Mouse (Mus musculus): ENCODE measurements around the gene 4930451I11Rik. TPM values are rescaled to one million over a fixed set of nuclear protein-coding genes. Genes with fewer than 3 reads are reported as not detected.

4930451I11Rik gene
- polyA plus RNA-seq, 1 experiment from 2014 or later: not detected

DNA sequence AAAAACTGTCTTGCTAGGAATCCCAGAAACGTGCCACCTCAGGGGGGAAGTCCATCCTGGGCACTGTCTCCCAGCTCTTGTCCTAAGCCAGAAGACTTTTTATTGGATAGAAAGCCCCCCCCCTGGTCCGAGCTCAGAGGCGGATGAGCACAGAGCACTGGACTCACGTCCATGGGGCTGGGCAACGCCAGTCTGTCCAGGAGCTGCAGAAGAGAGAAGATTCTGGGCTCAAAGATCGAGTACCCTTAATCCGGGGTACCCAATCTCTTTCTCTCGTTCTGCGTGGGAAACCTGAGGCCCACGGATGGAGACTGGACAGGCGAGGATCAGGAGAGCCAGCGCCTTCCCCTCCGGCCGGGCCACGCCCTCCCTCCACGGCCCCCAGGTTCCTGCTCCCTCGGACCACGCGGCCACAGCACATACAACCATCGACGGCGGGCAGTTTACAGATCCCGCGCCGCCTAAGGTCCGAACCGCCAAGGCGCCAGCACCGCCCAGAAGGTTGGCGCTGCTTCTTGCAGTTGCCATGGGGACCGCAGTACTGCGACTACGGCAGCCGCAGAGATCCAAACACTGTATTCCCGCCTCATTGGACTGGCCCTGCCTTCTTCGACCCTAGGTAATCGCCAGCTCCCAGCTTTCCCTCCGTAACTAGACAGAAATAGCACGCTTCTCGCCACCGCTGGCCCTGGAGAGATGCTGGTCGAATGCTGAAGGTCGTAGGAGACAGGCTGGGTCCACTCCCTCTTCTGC is 22.6 kb downstream of the 4930451I11Rik start:
- WGBS: 1% methylated on average over 42 of the region's 43 CpGs
- H3K4me3 ChIP-seq: peak overlapping the region; percentile 79
- H3K4me1 ChIP-seq (replicated peaks): peaks cover 23% of the 10 kb centered on the region
- H3K27me3 ChIP-seq: 0 out of 2 replicates have a peak, but pooled peaks cover 5% of the 10 kb centered on the region
- H3K4me2 ChIP-seq: peak overlapping the region; percentile 89
- H3K9me3 ChIP-seq: no peaks in the 10 kb centered on the region
- peaks cover 3% of the 10 kb centered on the region for H3K36me3 ChIP-seq
- peak; percentile 89 for ATAC-seq (ENCODE audit: low FRiP score)
- H3K9ac ChIP-seq: peak overlapping the region; percentile 85
- H3K27ac ChIP-seq: peak overlapping the region; percentile 76

DNA sequence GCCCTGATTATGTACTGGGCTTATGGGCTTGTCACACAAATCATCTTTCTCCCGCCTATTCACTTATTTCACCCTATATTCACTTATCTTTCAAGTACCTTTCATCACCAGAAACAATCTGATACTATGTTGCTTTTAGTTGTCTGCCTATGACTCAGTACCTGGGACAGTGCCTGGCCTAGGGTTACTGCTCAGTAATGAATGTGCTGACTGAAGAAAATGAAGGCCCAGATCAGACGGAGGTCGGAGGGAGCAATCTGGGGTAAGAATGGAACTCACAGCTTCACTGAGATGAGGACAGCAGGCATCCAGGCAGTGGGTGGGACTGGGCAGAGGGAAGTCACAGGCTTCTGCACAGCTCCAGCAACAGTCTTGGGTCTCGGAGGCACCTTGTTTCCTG is 24.0 kb downstream of the 4930451I11Rik start:
- Histone ChIP-seq H3K27me3 (no peaks in the 10 kb centered on the region), H3K4me1 (replicated peaks) (peaks cover 23% of the 10 kb centered on the region), H3K4me2 (peak overlapping the region; percentile 89), H3K9me3 (no peaks in the 10 kb centered on the region), H3K27ac (no peak overlapping the region), H3K4me3 (no peak overlapping the region), H3K9ac (peak overlapping the region; percentile 85), H3K36me3 (peaks cover 8% of the 10 kb centered on the region)
- ATAC-seq (ENCODE audit: low FRiP score): no peak
- WGBS: 73% methylated on average over 4 of the region's 4 CpGs

DNA sequence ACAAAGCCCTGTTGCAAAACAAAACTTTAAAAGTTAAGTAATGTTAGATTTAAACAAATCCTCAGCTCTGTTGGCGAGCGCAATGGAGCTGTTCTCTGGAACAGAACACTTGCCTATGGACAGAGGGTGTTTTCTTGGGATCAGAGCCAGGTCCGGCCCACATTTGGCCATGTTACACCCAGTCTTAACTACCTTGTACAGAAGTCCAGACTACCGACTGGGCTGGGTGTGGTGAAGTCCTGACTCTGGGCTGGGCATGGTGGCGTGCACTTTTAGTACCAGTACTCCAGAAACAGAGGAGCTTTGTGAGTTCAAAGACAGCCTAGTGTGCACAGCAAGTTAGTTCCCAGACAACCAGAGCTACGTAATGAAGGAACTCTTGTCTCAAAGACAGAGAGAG is 24.5 kb downstream of the 4930451I11Rik start:
- H3K4me2 ChIP-seq: no peak overlapping the region
- H3K27me3 ChIP-seq: no peaks in the 10 kb centered on the region
- H3K9me3 ChIP-seq: no peaks in the 10 kb centered on the region
- no peak overlapping the region for H3K9ac ChIP-seq
- H3K27ac ChIP-seq: no peak overlapping the region
- H3K36me3 ChIP-seq: peaks cover 8% of the 10 kb centered on the region
- peaks cover 23% of the 10 kb centered on the region for H3K4me1 ChIP-seq (replicated peaks)
- WGBS: 88% methylated on average over 6 of the region's 6 CpGs
- ATAC-seq (ENCODE audit: low FRiP score): no peak
- no peak overlapping the region for H3K4me3 ChIP-seq

DNA sequence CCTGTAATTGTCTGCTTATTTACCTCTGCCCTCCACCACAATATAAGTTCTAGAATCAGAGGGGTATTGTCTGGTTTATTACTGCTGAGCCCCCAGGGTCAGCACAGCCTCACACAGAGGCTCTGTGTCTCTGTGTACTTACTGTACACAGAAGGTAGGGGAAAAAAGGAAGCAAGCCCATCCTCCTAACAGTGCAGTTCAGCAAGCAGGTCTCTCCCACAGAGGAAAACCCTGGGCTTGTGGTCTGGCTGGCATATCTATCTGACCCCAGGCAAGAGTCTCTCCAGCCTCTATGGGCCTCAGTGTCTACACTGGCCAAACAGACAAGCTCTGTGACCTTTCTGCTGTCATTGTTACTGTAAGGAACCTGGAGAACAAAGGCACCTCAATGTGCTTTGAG is 27.7 kb downstream of the 4930451I11Rik start:
- no peak for ATAC-seq (ENCODE audit: low FRiP score)
- Histone ChIP-seq H3K27ac (no peak overlapping the region), H3K9me3 (no peaks in the 10 kb centered on the region), H3K36me3 (peaks cover 8% of the 10 kb centered on the region), H3K4me3 (no peak overlapping the region), H3K9ac (peak overlapping the region; percentile 13; the same call in 1 of the 2 replicates), H3K4me1 (replicated peaks) (peaks cover 30% of the 10 kb centered on the region), H3K27me3 (no peaks in the 10 kb centered on the region), H3K4me2 (no peak overlapping the region)

DNA sequence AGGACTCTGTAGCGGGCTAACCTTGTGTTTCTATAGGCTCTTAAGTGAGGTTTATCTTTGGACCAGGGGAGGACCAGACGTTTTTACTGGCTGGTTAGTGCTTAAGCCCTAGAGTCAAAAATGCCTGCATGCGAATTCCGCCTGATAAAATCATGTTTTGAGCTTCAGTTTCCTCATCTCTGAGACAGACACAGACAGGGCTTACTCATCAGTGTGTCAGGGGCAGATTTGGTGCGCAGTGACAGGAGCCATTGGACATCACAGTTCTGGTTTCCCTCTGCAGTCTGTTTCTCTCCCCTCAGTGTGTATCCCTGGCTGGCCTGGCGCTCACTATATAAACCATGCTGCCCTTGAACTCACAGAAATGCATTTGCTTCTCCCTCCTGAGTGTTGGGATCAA is 28.3 kb downstream of the 4930451I11Rik start:
- Histone ChIP-seq H3K4me3 (no peak overlapping the region), H3K36me3 (peaks cover 8% of the 10 kb centered on the region), H3K9me3 (no peaks in the 10 kb centered on the region), H3K4me2 (no peak overlapping the region), H3K27me3 (no peaks in the 10 kb centered on the region), H3K9ac (no peak overlapping the region), H3K4me1 (replicated peaks) (peaks cover 27% of the 10 kb centered on the region), H3K27ac (no peak overlapping the region)
- WGBS: 94% methylated on average over 6 of the region's 6 CpGs
- no peak for ATAC-seq (ENCODE audit: low FRiP score)

DNA sequence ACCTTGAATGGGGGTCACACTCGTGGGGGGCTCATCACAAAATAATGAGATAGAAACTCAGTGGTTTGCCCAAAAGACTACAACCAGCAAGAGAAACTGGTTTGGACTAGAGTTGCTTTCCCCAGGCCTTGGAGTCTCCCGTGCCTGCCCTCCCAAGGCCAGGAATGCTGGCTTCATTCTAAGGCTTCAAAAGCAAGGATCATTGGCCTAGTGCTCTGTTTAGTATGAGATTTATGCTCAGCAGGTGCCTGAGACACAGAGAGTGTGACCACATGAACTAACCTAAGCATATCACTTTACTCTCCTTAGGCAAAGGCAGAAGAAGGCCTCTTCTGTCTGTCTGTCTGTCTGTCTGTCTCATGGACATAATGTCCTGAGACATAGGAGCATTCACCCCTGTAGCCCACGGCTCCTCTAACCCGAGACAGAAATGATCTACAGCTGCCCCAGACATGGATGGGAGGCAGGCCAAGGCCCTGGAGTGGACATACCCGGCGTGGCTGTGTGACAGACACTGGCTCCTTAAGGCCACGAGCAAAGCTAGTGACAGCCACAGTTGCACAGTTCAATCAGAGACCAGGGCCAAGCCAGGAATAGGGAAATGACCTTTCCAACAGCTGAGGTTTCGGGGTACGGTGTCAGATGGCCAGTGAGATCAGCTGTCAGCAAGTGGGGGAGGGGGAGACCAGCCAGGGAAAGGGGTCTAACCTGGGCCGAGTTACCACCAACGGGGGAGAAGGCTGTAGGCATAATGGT is 29.1 kb downstream of the 4930451I11Rik start:
- no peak overlapping the region; the same call in 1 of the 2 replicates for H3K9ac ChIP-seq
- no peak overlapping the region for H3K4me2 ChIP-seq
- no peaks in the 10 kb centered on the region for H3K27me3 ChIP-seq
- H3K27ac ChIP-seq: no peak overlapping the region
- 89% methylated on average over 11 of the region's 11 CpGs for WGBS
- H3K9me3 ChIP-seq: no peaks in the 10 kb centered on the region
- H3K4me1 ChIP-seq (replicated peaks): peaks cover 27% of the 10 kb centered on the region
- ATAC-seq (ENCODE audit: low FRiP score): no peak
- H3K36me3 ChIP-seq: peaks cover 10% of the 10 kb centered on the region
- H3K4me3 ChIP-seq: no peak overlapping the region

DNA sequence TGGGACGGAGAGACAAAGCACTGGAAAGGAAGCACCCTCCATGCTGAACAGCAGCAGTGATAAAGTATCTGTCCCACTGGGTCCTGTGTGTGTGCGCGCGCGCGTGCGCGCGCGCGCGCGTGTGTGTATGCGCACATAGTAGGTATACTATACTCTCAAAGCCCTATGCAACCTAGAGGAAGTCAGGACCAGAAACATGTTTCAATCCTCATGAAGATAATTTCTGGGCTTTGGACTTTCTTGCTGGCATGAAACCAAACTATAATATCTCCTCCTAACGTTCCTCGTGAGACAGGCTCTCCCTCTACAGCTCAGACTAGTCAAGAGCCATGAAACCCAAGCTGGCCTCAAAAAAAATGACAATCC is 30.4 kb downstream of the 4930451I11Rik start:
- ATAC-seq (ENCODE audit: low FRiP score): no peak
- no peak overlapping the region for H3K27ac ChIP-seq

DNA sequence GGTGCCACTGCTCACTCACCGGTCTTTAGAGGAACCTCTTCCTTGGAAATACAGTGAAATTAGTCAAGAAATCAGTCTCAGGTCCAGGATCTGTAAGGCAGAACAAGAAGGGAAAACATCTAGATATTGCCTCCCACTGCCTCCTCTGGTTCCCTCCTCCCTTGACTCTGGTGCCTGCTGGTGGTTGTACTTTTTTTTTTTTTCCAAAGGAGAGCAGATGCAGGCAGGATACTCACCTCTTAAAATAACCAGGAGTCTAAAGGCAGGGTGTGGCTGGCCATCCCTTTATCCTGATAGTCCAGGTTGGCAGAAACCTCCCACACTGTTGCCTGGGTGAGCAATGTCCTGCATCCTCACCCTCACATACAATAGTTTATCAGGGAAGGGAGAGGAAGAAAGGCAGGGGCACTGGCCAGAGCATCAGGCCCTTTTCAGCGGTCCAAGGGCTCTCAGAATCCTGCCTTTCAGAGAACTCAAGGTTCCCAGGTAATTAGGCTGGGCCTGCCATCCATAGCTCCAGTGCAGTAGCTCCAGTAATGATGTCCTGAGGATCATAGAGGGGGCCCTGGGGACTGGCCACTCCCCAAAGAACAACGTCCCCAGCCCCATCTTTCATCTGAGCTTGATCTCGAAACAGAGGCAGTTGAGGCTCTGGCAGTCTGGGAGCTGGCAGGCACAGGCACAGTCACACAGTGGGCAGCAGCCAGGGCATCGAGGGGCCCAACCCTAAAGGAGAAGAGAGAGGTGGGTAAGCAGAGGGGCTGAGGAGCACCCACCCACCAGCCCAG is 31.0 kb downstream of the 4930451I11Rik start:
- H3K27me3 ChIP-seq: no peaks in the 10 kb centered on the region
- peak overlapping the region; percentile 97 for H3K27ac ChIP-seq
- H3K9me3 ChIP-seq: no peaks in the 10 kb centered on the region
- H3K4me1 ChIP-seq (replicated peaks): peaks cover 41% of the 10 kb centered on the region
- peak overlapping the region; percentile 92 for H3K9ac ChIP-seq
- no peak for ATAC-seq (ENCODE audit: low FRiP score)
- H3K4me3 ChIP-seq: peak overlapping the region; percentile 81
- peaks cover 28% of the 10 kb centered on the region for H3K36me3 ChIP-seq
- H3K4me2 ChIP-seq: peak overlapping the region; percentile 86
- 50% methylated on average over 5 of the region's 5 CpGs for WGBS

More for the DNA sequence above, 30.4 kb downstream of the 4930451I11Rik start:
- Histone ChIP-seq H3K36me3 (peaks cover 22% of the 10 kb centered on the region), H3K4me1 (replicated peaks) (peaks cover 39% of the 10 kb centered on the region), H3K9me3 (no peaks in the 10 kb centered on the region), H3K4me3 (no peak overlapping the region), H3K27me3 (no peaks in the 10 kb centered on the region), H3K4me2 (no peak overlapping the region), H3K9ac (no peak overlapping the region; the same call in 1 of the 2 replicates)
- 96% methylated on average over 16 of the region's 16 CpGs for WGBS

DNA sequence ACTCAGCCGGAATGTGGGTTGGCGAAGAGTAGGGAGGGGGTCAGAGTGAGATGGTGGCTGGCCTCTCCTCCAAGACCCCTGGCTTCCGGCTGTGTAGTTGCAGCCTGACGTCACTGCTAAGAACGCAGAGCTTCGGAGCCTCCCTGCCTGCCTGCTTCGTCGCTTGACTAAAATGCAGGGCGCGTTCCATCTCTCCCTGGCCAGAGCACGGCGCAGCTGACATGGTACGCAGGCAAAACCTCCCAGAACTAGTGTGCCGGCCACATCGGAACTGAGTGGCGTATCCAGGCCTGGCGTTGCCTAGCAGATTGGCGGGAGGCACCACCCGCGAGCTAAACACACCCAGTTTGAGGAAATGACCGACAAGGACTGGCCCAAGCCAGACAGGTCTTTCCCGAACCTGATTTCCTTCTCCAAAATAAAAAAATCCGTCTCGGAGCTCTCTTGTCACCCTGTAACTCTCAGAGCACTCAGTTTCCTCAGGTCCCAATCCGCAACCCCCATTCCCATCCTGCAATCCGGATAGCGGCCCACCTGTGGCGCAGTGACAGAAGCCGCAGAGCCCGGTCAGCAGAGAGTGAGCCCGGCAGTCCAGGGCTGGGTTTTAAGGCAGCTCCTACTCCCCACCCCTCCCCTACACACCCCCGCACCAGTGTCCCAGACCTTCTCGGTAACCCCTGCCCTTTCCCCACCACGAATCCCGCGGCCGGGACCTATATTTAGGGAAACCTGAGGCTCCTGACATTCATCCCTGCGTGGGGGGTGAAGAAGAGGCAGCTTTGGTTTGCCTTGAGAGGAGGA is 31.8 kb downstream of the 4930451I11Rik start:
- Histone ChIP-seq H3K27me3 (no peaks in the 10 kb centered on the region), H3K9ac (peak overlapping the region; percentile 92), H3K36me3 (peaks cover 36% of the 10 kb centered on the region), H3K4me1 (replicated peaks) (peaks cover 41% of the 10 kb centered on the region), H3K27ac (peak overlapping the region; percentile 97), H3K4me2 (peak overlapping the region; percentile 86), H3K4me3 (peak overlapping the region; percentile 81), H3K9me3 (no peaks in the 10 kb centered on the region)
- WGBS: under 1% methylated on average over 37 of the region's 38 CpGs
- peak; percentile 92 for ATAC-seq (ENCODE audit: low FRiP score)

DNA sequence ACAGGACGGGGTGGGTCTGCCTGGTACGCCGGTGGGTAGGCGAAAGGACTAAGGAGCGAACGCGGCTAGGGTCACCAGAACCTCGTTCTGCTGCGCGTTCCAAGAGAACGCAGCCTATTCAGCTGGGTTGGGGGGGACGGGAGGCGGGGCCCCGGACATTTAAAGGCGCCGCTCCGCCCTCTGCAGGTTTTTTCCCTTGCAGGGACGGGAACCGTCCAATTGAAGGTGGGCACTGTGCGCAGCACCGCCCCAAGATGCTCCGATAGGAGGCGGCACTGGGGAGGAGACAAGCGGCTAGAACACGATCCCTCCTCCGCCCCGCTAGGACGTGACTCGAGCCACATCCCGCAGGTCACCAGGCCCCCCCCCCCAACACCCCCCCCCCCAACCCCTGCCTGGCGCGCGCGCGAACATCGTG is 32.4 kb downstream of the 4930451I11Rik start:
- no peaks in the 10 kb centered on the region for H3K9me3 ChIP-seq
- peak overlapping the region; percentile 92 for H3K9ac ChIP-seq
- no peaks in the 10 kb centered on the region for H3K27me3 ChIP-seq
- WGBS: 0% methylated on average over 28 of the region's 36 CpGs
- H3K4me3 ChIP-seq: peak overlapping the region; percentile 81
- peak overlapping the region; percentile 97 for H3K27ac ChIP-seq
- H3K4me1 ChIP-seq (replicated peaks): peaks cover 41% of the 10 kb centered on the region
- peaks cover 37% of the 10 kb centered on the region for H3K36me3 ChIP-seq
- H3K4me2 ChIP-seq: peak overlapping the region; percentile 86
- peak; percentile 96 for ATAC-seq (ENCODE audit: low FRiP score)

DNA sequence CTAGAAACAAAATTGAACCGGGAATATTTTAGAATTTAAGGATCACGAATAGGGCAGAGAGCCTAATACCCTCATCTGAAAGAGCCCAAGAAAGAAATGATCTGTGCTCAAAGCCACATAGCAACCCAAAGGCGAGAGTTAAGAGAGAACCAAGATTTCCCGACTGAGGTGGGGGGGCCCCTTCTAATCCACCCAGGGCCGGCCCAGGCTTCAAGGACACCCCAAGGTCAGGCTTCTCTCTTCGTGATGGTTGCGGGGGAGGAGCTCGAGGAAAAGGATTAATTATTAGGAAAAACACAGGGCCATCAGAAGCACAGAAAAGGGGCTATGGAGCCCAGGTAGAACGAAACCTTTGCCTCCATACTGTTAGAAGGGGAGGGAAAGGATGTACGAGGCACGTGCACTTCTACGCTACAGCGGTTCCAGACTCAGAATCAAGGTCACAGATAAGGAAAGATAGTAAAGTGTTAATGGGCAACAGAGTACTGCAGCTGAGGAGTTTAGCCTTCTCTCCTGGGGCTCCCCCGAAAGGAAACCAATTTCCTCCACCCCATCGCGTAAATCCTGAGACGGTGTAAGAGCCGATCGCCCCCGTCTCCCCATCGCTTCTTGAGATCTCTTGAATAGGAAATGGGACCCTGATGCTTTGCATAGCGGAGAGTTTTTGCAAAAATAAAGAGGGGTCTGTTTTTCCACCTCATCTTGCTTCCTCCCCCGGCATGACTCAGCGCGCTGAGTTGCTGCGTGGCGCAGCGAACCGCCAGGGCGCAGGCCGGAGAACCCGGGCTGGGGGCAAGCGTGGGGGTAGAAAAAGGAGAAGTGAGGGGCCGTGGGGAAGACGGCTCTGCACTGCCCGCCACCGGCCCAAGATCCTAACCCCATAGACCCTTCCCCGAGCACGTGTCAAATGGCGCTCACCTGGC is 33.1 kb downstream of the 4930451I11Rik start:
- peaks cover 31% of the 10 kb centered on the region for H3K36me3 ChIP-seq
- no peaks in the 10 kb centered on the region for H3K27me3 ChIP-seq
- peak overlapping the region; percentile 92 for H3K9ac ChIP-seq
- H3K27ac ChIP-seq: peak overlapping the region; percentile 97
- no peak for ATAC-seq (ENCODE audit: low FRiP score)
- no peaks in the 10 kb centered on the region for H3K9me3 ChIP-seq
- peaks cover 41% of the 10 kb centered on the region for H3K4me1 ChIP-seq (replicated peaks)
- H3K4me2 ChIP-seq: peak overlapping the region; percentile 86
- WGBS: 1% methylated on average over 40 of the region's 40 CpGs
- H3K4me3 ChIP-seq: peak overlapping the region; percentile 81

Measured in hindbrain, embryonic 13.5 days (tissue).